8 mouse cellular contexts compared by ENCODE assay signal in genomic region chr6:83138056-83138455, GRCm38 (mm10). TPM values are rescaled to one million over a fixed set of nuclear protein-coding genes. Genes with fewer than 3 reads are reported as not detected.
A peak's percentile ranks its signal among the peaks of the same experiment; 100 is the strongest.
DNase-seq lines count a peak whose midpoint lies in the region; ATAC-seq and TF ChIP-seq lines count a peak whose summit lies in the region.

No protein-coding gene starts in this region.

- peak overlapping the region; percentile 93 for H3K27ac ChIP-seq in layer of hippocampus, adult 2 months
- peak overlapping the region; percentile 89 for H3K27ac ChIP-seq in hindbrain, embryonic 15.5 days (replicated peaks)
- peak overlapping the region; percentile 82 for H3K27ac ChIP-seq in liver, embryonic 16.5 days (ENCODE audit: low read length)

- H3K9ac ChIP-seq in hindbrain, embryonic 15.5 days, result peak overlapping the region; percentile 31
- peak overlapping the region; percentile 63; the same call in 1 of the 2 replicates for H3K9ac ChIP-seq in liver, embryonic 16.5 days (ENCODE audit: low read depth, low read length)

- H3K36me3 ChIP-seq in hindbrain, embryonic 15.5 days, result no peaks in the 10 kb centered on the region
- H3K36me3 ChIP-seq in liver, embryonic 16.5 days (ENCODE audit: control insufficient read depth, insufficient read depth), result no peaks in the 10 kb centered on the region

- no peak for TF ChIP-seq CTCF in layer of hippocampus, adult 2 months (conservative IDR thresholded peaks at IDR 0.05)

- peak; percentile 7; the same call in 1 of the 2 replicates for ATAC-seq in hindbrain, embryonic 15.5 days (ENCODE audit: low FRiP score, low read depth)
- ATAC-seq in liver, embryonic 16.5 days (ENCODE audit: low read depth), result 0 out of 2 replicates have a peak, but pooled peaks have one; percentile 8
- ATAC-seq in megakaryocyte-erythroid progenitor cell, adult 5-6 weeks (replicated peaks; ENCODE audit: low FRiP score, low TSS enrichment, poor library complexity, severe bottlenecking), result no peak

- WGBS in hindbrain, embryonic 15.5 days, result 2% methylated on average over 11 of the region's 11 CpGs
- 3% methylated on average over 11 of the region's 11 CpGs for WGBS in liver, embryonic 16.5 days (ENCODE audit: insufficient replicate concordance)

- peak overlapping the region; percentile 52 for H3K4me2 ChIP-seq in hindbrain, embryonic 15.5 days
- peak overlapping the region; percentile 47 for H3K4me2 ChIP-seq in liver, embryonic 16.5 days (ENCODE audit: low read depth, low read length)

- H3K4me1 ChIP-seq in hindbrain, embryonic 15.5 days (replicated peaks), result peaks cover 47% of the 10 kb centered on the region
- peaks cover 24% of the 10 kb centered on the region for H3K4me1 ChIP-seq in liver, embryonic 16.5 days (ENCODE audit: control insufficient read depth, low read depth, low read length)

- H3K9me3 ChIP-seq in hindbrain, embryonic 15.5 days, result no peaks in the 10 kb centered on the region
- no peaks in the 10 kb centered on the region for H3K9me3 ChIP-seq in liver, embryonic 16.5 days (replicated peaks; ENCODE audit: control insufficient read depth, low read length)

- peak overlapping the region; percentile 52 for H3K4me3 ChIP-seq in layer of hippocampus, adult 2 months
- H3K4me3 ChIP-seq in hindbrain, embryonic 15.5 days, result peak overlapping the region; percentile 34
- peak overlapping the region; percentile 58 for H3K4me3 ChIP-seq in liver, embryonic 16.5 days (ENCODE audit: low read depth, low read length)

- peaks cover 19% of the 10 kb centered on the region for H3K27me3 ChIP-seq in hindbrain, embryonic 15.5 days
- peaks cover 42% of the 10 kb centered on the region for H3K27me3 ChIP-seq in liver, embryonic 16.5 days (ENCODE audit: control insufficient read depth, insufficient read depth, low read depth, low read length)

- no peak for DNase-seq in layer of hippocampus, adult 2 months (ENCODE audit: low spot score in 2 of 2)
- no peak for DNase-seq in layer of hippocampus, adult 9-10 months (ENCODE audit: low spot score)
- DNase-seq in embryo, embryonic 9.5 days (ENCODE audit: extremely low spot score), result peak; percentile 78
- DNase-seq in thymus, postnatal 4 days, result peak; percentile 52
- no peak for DNase-seq in left cerebral cortex, adult 9 months (ENCODE audit: low spot score in 2 of 2)

RNA-seq across cellular contexts. Expression of gene Rtkn, which starts 2.8 kb away (rescaled TPM):
- 10 to 100 TPM; 80.0 to 84.0 TPM for total RNA-seq in layer of hippocampus, adult 2 months (2021)
- polyA plus RNA-seq in hindbrain, embryonic 15.5 days (2015; fragmentation: Nextera tagmentation; extraction: Ambion mirVana), result 14.9 and 17.8 TPM in 2 replicates
- polyA plus RNA-seq in liver, embryonic 16.5 days (2015; fragmentation: Nextera tagmentation; extraction: Ambion mirVana), result 16.1 and 16.4 TPM in 2 replicates
- 0.49 TPM in 1 of 2 replicates, not detected in the other for total RNA-seq in megakaryocyte-erythroid progenitor cell, adult 5-6 weeks (2014; fragmentation: Nextera tagmentation)
- 0.42 TPM in 1 of 2 replicates, not detected in the other for total RNA-seq in megakaryocyte-erythroid progenitor cell, adult 5-6 weeks (2017)

RNA-seq across cellular contexts. Expression of gene Ino80b, which starts 12.8 kb away (rescaled TPM):
- total RNA-seq in layer of hippocampus, adult 2 months (2021), result 10 to 100 TPM; 22.3 to 25.4 TPM
- 13.8 and 16.3 TPM in 2 replicates for polyA plus RNA-seq in hindbrain, embryonic 15.5 days (2015; fragmentation: Nextera tagmentation; extraction: Ambion mirVana)
- polyA plus RNA-seq in liver, embryonic 16.5 days (2015; fragmentation: Nextera tagmentation; extraction: Ambion mirVana), result 4.1 and 5.2 TPM in 2 replicates
- total RNA-seq in megakaryocyte-erythroid progenitor cell, adult 5-6 weeks (2014; fragmentation: Nextera tagmentation), result 11.2 and 20.1 TPM in 2 replicates
- 28.8 and 32.8 TPM in 2 replicates for total RNA-seq in megakaryocyte-erythroid progenitor cell, adult 5-6 weeks (2017)

RNA-seq across cellular contexts. Expression of gene Wbp1, which starts 16.7 kb away (rescaled TPM):
- 10 to 100 TPM; 55.9 to 56.1 TPM for total RNA-seq in layer of hippocampus, adult 2 months (2021)
- polyA plus RNA-seq in hindbrain, embryonic 15.5 days (2015; fragmentation: Nextera tagmentation; extraction: Ambion mirVana), result 155 and 161 TPM in 2 replicates
- 27.2 and 28.3 TPM in 2 replicates for polyA plus RNA-seq in liver, embryonic 16.5 days (2015; fragmentation: Nextera tagmentation; extraction: Ambion mirVana)
- 29.1 and 56.6 TPM in 2 replicates for total RNA-seq in megakaryocyte-erythroid progenitor cell, adult 5-6 weeks (2014; fragmentation: Nextera tagmentation)
- 61.5 and 75.1 TPM in 2 replicates for total RNA-seq in megakaryocyte-erythroid progenitor cell, adult 5-6 weeks (2017)

RNA-seq across cellular contexts. Expression of gene Wdr54, which starts 18.1 kb away (rescaled TPM):
- total RNA-seq in layer of hippocampus, adult 2 months (2021), result 10 to 100 TPM; 25.0 to 32.0 TPM
- polyA plus RNA-seq in hindbrain, embryonic 15.5 days (2015; fragmentation: Nextera tagmentation; extraction: Ambion mirVana), result 17.8 and 19.3 TPM in 2 replicates
- polyA plus RNA-seq in liver, embryonic 16.5 days (2015; fragmentation: Nextera tagmentation; extraction: Ambion mirVana), result 0.39 and 0.85 TPM in 2 replicates
- total RNA-seq in megakaryocyte-erythroid progenitor cell, adult 5-6 weeks (2014; fragmentation: Nextera tagmentation), result 4.5 TPM in 1 of 2 replicates, not detected in the other
- total RNA-seq in megakaryocyte-erythroid progenitor cell, adult 5-6 weeks (2017), result not detected in 2 replicates

RNA-seq across cellular contexts. Expression of gene 1700003E16Rik, which starts 18.1 kb away (rescaled TPM):
- total RNA-seq in layer of hippocampus, adult 2 months (2021), result 10 to 100 TPM; 21.8 to 21.9 TPM
- polyA plus RNA-seq in hindbrain, embryonic 15.5 days (2015; fragmentation: Nextera tagmentation; extraction: Ambion mirVana), result 9.7 and 9.8 TPM in 2 replicates
- polyA plus RNA-seq in liver, embryonic 16.5 days (2015; fragmentation: Nextera tagmentation; extraction: Ambion mirVana), result 0.15 and 0.30 TPM in 2 replicates
- total RNA-seq in megakaryocyte-erythroid progenitor cell, adult 5-6 weeks (2014; fragmentation: Nextera tagmentation), result 0.52 TPM in 1 of 2 replicates, not detected in the other
- total RNA-seq in megakaryocyte-erythroid progenitor cell, adult 5-6 weeks (2017), result not detected in 2 replicates

Comparison
In these comparisons a context has a peak if more than half of its experiments do, and no peak if none do; other contexts are left out.
1. DNase-seq: peak in embryo, embryonic 9.5 days (single experiment) and thymus, postnatal 4 days (single experiment); none in layer of hippocampus, adult 2 months (0 of 2), layer of hippocampus, adult 9-10 months (single experiment) and left cerebral cortex, adult 9 months (0 of 2).
2. RNA of gene Rtkn, which starts 2.8 kb away (total RNA-seq): 80.0 to 84.0 TPM in layer of hippocampus, adult 2 months; 0.42 to 0.49 TPM in megakaryocyte-erythroid progenitor cell, adult 5-6 weeks; every median in the first group is over 10 times any median in the second.
3. Peak in every context shown above with its lines, with median percentiles within 50 percentile points of each other: H3K27ac ChIP-seq and H3K4me3 ChIP-seq.